Mouse (Mus musculus) intestine, embryonic 15.5 days (tissue): Measurements from ENCODE around the gene Tead3. TPM values are rescaled to one million over a fixed set of nuclear protein-coding genes. Genes with fewer than 3 reads are reported as not detected.
"Not testable (repeated sequence)": the region's sequence is repeated elsewhere in the genome, so short reads cannot be mapped to it uniquely, and the experiment has no call there.

Experiments
- ATAC-seq: fragments of 200-750 bp; cut with Nextera tagmentation; 2 replicates; pipeline ENCODE4 v1.8.0; 2017; ENCODE audit warnings: moderate TSS enrichment, moderate library complexity
- H3K27ac ChIP-seq: fragments of 300-500 bp; sonication (generic); 2 replicates; pipeline ENCODE4 v1.5.1; 2015; ENCODE audit warnings: mild to moderate bottlenecking, inconsistent platforms
- H3K27me3 ChIP-seq: fragments of 300-500 bp; sonication (generic); replicated peaks from 2 replicates; pipeline ENCODE4 v1.6.1; 2015; ENCODE audit warnings: inconsistent platforms
- H3K36me3 ChIP-seq: fragments of 300-500 bp; sonication (generic); 2 replicates; pipeline ENCODE4 v1.6.1; 2015; ENCODE audit warnings: inconsistent platforms
- H3K4me1 ChIP-seq: fragments of 300-500 bp; sonication (generic); replicated peaks from 2 replicates; pipeline ENCODE4 v1.6.1; 2015; ENCODE audit warnings: inconsistent platforms
- H3K4me2 ChIP-seq: fragments of 300-500 bp; sonication (generic); replicated peaks from 2 replicates; pipeline ENCODE4 v1.6.1; 2015; ENCODE audit warnings: mild to moderate bottlenecking, inconsistent platforms
- H3K4me3 ChIP-seq: fragments of 300-500 bp; sonication (generic); replicated peaks from 2 replicates; pipeline ENCODE4 v1.5.1; 2015; ENCODE audit warnings: inconsistent platforms
- H3K9ac ChIP-seq: fragments of 300-500 bp; sonication (generic); 2 replicates; pipeline ENCODE4 v1.6.1; 2015; ENCODE audit warnings: inconsistent platforms
- H3K9me3 ChIP-seq: fragments of 300-500 bp; sonication (generic); 2 replicates; pipeline ENCODE4 v1.6.1; 2016; ENCODE audit warnings: inconsistent platforms
- WGBS: fragments of 180-500 bp; shearing (Covaris S2); methylation state at CpG from one replicate; pipeline ENCODE4 v1.1.7; 2015; 5-methylcytosine and 5-hydroxymethylcytosine counted together
- polyA plus RNA-seq: library from polyadenylated mRNA; unstranded; fragments of >200 nt; fragmentation: Nextera tagmentation; extraction: Ambion mirVana; gene quantifications from 2 replicates; pipeline ENCODE4 v1.2.1, GENCODE M21; 2015

The Tead3 gene
- polyA plus RNA-seq, 1 experiment from 2014 or later, result 10.0 TPM

GRCm38 (mm10) chr17:28326951-28327350 is 23.7 kb downstream of the Tead3 start:
- H3K27me3 ChIP-seq, result no peaks in the 10 kb centered on the region
- H3K9ac ChIP-seq, result 0 out of 2 replicates have a peak overlapping the region, but pooled peaks have one; percentile 55
- H3K9me3 ChIP-seq, result no peaks in the 10 kb centered on the region
- peaks cover 17% of the 10 kb centered on the region for H3K36me3 ChIP-seq
- H3K4me3 ChIP-seq, result no peak overlapping the region
- peak overlapping the region; percentile 96 for H3K27ac ChIP-seq
- ATAC-seq, result no peak
- 71% methylated on average over 3 of the region's 3 CpGs for WGBS
- peaks cover 24% of the 10 kb centered on the region for H3K4me1 ChIP-seq
- peak overlapping the region; percentile 80; the same call in 1 of the 2 replicates for H3K4me2 ChIP-seq

DNA sequence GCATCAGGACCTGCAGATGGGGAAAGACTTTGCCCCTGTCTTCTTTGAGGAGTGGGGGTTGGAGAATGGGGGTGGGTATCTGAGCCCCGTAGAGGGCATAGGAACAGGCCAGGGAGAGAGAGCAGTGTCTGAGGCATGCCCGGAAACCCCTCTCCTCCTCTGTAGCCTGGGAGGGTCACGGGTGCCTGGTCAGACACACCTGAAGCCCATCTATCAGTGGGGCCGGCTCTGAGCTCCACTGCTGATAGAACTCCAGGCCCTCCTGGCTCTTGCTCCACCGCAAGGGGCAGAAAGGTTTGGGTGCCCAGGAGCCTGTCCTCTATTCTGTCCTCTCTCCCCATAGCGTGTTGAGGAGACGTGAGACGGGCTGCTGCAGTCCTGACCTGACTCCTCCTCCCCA is 24.9 kb downstream of the Tead3 start:
- ATAC-seq, result no peak
- Histone ChIP-seq H3K9me3 (no peaks in the 10 kb centered on the region), H3K27me3 (no peaks in the 10 kb centered on the region), H3K4me1 (peaks cover 24% of the 10 kb centered on the region), H3K4me3 (no peak overlapping the region), H3K36me3 (peaks cover 17% of the 10 kb centered on the region), H3K4me2 (no peak overlapping the region), H3K27ac (no peak overlapping the region), H3K9ac (no peak overlapping the region)
- 91% methylated on average over 8 of the region's 8 CpGs for WGBS

DNA sequence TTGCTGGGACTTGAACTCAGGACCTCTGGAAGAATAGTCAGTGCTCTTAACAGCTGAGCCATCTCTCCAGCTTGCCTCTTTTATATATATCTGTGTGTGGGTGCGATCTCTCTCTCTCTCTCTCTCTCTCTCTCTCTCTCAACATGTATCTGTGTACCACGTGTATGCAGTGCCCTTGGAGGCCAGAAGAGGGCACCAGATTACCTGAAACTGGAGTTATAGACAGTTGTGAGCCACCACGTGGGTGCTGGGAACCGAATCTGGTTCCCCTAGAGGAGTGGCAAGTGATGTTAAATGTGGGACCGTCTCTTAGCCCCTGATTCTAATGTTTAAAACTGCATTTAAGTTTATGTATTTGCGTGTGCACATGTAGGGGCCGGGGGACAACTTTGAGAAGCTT is 26.2 kb downstream of the Tead3 start:
- WGBS, result 96% methylated on average over 7 of the region's 7 CpGs
- H3K4me2 ChIP-seq, H3K4me3 ChIP-seq, H3K9ac ChIP-seq, ATAC-seq, H3K27ac ChIP-seq, H3K9me3 ChIP-seq, H3K27me3 ChIP-seq: not testable (repeated sequence)
- Histone ChIP-seq H3K36me3 (peaks cover 24% of the 10 kb centered on the region), H3K4me1 (peaks cover 21% of the 10 kb centered on the region)

- Histone ChIP-seq H3K4me1 (peaks cover 21% of the 10 kb centered on the region), H3K36me3 (peaks cover 24% of the 10 kb centered on the region), H3K9me3 (no peaks in the 10 kb centered on the region), H3K27ac (no peak overlapping the region), H3K4me3 (no peak overlapping the region), H3K4me2 (no peak overlapping the region), H3K27me3 (no peaks in the 10 kb centered on the region), H3K9ac (no peak overlapping the region)
- WGBS, result 85% methylated on average over 8 of the region's 8 CpGs
- ATAC-seq, result no peak
Observed at GRCm38 (mm10) chr17:28323786-28324185, 26.8 kb downstream of the Tead3 start.

GRCm38 (mm10) chr17:28321700-28322099 is 28.9 kb downstream of the Tead3 start:
- ATAC-seq, result no peak
- Histone ChIP-seq H3K9me3 (no peaks in the 10 kb centered on the region), H3K4me2 (no peak overlapping the region), H3K27ac (no peak overlapping the region), H3K9ac (no peak overlapping the region), H3K27me3 (no peaks in the 10 kb centered on the region), H3K4me1 (0 out of 2 replicates have a peak, but pooled peaks cover 7% of the 10 kb centered on the region), H3K36me3 (peaks cover 37% of the 10 kb centered on the region), H3K4me3 (no peak overlapping the region)
- WGBS, result 91% methylated on average over 4 of the region's 4 CpGs

GRCm38 (mm10) chr17:28317725-28318124 is 32.9 kb downstream of the Tead3 start:
- no peak for ATAC-seq
- Histone ChIP-seq H3K4me3 (no peak overlapping the region), H3K27ac (no peak overlapping the region), H3K4me1 (peaks cover 9% of the 10 kb centered on the region), H3K9me3 (no peaks in the 10 kb centered on the region), H3K9ac (no peak overlapping the region), H3K4me2 (no peak overlapping the region), H3K36me3 (peaks cover 23% of the 10 kb centered on the region), H3K27me3 (no peaks in the 10 kb centered on the region)
- 84% methylated on average over 9 of the region's 9 CpGs for WGBS

GRCm38 (mm10) chr17:28317091-28317490 is 33.5 kb downstream of the Tead3 start:
- H3K36me3 ChIP-seq, result peaks cover 19% of the 10 kb centered on the region
- no peak overlapping the region for H3K27ac ChIP-seq
- H3K4me1 ChIP-seq, result peaks cover 9% of the 10 kb centered on the region
- no peak overlapping the region for H3K4me3 ChIP-seq
- WGBS, result 58% methylated on average over 8 of the region's 8 CpGs
- H3K27me3 ChIP-seq, result no peaks in the 10 kb centered on the region
- no peaks in the 10 kb centered on the region for H3K9me3 ChIP-seq
- H3K9ac ChIP-seq, result no peak overlapping the region
- no peak overlapping the region for H3K4me2 ChIP-seq
- ATAC-seq, result no peak

DNA sequence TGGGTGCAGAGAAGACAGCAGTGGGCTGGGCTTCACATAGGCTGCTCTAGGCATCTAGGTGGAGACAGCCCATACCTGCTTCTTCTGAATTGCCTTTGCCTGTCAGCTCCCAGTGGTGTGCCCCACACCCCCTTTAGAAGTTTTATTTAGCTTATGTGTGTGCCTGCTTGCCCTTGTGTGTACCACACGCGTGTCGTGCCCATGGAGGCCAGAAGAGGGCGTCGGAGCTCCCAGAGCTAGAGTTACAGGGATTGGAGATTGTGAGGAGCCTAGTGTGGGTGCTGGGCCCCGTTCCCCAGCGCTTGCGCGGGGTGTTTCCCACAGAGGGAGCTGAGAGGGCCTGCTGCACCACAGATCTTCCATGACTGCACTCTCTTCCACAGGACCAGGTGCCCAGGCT is 34.1 kb downstream of the Tead3 start:
- Histone ChIP-seq H3K4me1 (peaks cover 9% of the 10 kb centered on the region), H3K36me3 (peaks cover 19% of the 10 kb centered on the region), H3K4me2 (no peak overlapping the region), H3K27me3 (no peaks in the 10 kb centered on the region), H3K9me3 (no peaks in the 10 kb centered on the region), H3K4me3 (no peak overlapping the region), H3K27ac (no peak overlapping the region), H3K9ac (no peak overlapping the region)
- WGBS, result 93% methylated on average over 9 of the region's 9 CpGs
- ATAC-seq, result no peak

DNA sequence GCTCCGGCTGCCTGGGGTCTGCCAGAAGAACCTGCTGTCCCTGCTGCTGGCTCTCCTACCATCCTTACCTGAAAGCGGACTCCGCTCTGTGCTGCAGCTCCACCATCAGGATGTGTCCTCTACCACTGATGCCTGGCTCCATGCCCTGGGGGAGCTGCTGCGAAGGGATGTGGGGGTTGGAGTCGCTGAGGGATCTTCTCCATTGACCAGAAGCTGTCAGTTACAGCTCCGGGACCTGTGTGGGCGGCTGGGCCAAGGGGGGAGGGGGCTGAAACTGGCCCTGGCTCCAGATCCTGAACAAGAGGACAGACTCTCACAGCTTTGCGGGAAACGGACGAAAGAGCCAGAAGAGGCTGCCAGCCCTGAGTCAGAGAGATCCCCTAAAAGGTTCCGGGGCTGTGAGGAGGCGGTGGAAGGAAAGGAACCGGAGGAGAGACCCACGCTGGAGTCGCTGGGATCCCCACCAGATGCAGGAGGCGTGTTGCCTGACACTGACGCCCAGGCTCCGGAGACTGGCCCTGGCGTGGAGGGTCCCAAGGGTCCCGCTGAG is 34.9 kb downstream of the Tead3 start:
- no peaks in the 10 kb centered on the region for H3K9me3 ChIP-seq
- 84% methylated on average over 20 of the region's 20 CpGs for WGBS
- H3K27me3 ChIP-seq, result no peaks in the 10 kb centered on the region
- H3K4me3 ChIP-seq, result no peak overlapping the region
- peaks cover 19% of the 10 kb centered on the region for H3K36me3 ChIP-seq
- H3K4me1 ChIP-seq, result peaks cover 9% of the 10 kb centered on the region
- ATAC-seq, result no peak
- H3K9ac ChIP-seq, result no peak overlapping the region
- no peak overlapping the region for H3K4me2 ChIP-seq
- no peak overlapping the region for H3K27ac ChIP-seq

GRCm38 (mm10) chr17:28313880-28314225 is 36.8 kb downstream of the Tead3 start:
- H3K4me2 ChIP-seq, result peak overlapping the region; percentile 78
- no peaks in the 10 kb centered on the region for H3K27me3 ChIP-seq
- H3K27ac ChIP-seq, result peak overlapping the region; percentile 96
- H3K36me3 ChIP-seq, result peaks cover 13% of the 10 kb centered on the region
- H3K9me3 ChIP-seq, result no peaks in the 10 kb centered on the region
- peak overlapping the region; percentile 91 for H3K4me3 ChIP-seq
- 1% methylated on average over 11 of the region's 11 CpGs for WGBS
- peaks cover 9% of the 10 kb centered on the region for H3K4me1 ChIP-seq
- peak overlapping the region; percentile 92 for H3K9ac ChIP-seq
- ATAC-seq, result peak; percentile 15; the same call in 1 of the 2 replicates

DNA sequence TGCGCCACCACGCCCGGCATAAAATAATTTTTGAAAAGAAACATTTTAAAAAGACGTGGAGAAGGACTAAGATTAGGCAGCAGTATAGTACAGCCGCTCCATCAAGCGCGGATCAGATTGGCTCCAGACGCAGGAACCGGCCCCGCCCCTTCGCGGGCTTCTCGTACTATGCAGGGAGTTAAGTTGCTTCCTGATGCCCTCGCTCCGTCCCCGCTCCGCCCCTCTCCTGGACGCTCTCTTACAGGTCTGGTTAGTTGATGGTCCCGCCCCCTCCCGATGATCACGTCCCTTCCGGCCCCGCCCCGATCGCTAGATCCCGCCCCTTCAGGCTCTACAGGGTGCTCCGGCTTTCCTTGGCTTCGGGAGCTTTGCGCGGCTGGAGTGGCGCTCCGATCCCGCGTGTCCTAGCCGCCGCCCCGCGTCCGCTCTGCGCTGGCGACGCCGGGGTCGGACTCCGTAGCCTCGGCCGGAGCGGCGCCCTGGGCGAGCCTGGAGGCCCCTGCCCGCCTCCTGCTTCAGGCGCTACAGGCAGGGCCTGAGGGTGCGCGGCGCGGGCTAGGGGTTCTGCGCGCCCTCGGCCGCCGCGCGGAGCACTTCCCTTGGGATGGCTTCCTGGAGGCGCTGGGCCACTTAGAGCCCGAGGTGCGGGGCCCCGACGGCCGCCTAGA is 37.3 kb downstream of the Tead3 start, which contains the start of gene Fance:
TSS of gene Fance (plus strand) at position 308 of the 668 bp plus-strand sequence.
- peak within 1 kb of the TSS; percentile 92 for H3K9ac ChIP-seq
- no peaks in the 10 kb centered on the region for H3K9me3 ChIP-seq
- H3K36me3 ChIP-seq, result peaks cover 11% of the 10 kb centered on the region
- H3K27me3 ChIP-seq, result no peaks in the 10 kb centered on the region
- peak within 1 kb of the TSS; percentile 78 for H3K4me2 ChIP-seq
- ATAC-seq, result peak; percentile 99
- H3K27ac ChIP-seq, result peak within 1 kb of the TSS; percentile 96
- peaks cover 13% of the 10 kb centered on the region for H3K4me1 ChIP-seq
- peak within 1 kb of the TSS; percentile 91 for H3K4me3 ChIP-seq
- WGBS, result under 1% methylated on average over 69 of the region's 69 CpGs

DNA sequence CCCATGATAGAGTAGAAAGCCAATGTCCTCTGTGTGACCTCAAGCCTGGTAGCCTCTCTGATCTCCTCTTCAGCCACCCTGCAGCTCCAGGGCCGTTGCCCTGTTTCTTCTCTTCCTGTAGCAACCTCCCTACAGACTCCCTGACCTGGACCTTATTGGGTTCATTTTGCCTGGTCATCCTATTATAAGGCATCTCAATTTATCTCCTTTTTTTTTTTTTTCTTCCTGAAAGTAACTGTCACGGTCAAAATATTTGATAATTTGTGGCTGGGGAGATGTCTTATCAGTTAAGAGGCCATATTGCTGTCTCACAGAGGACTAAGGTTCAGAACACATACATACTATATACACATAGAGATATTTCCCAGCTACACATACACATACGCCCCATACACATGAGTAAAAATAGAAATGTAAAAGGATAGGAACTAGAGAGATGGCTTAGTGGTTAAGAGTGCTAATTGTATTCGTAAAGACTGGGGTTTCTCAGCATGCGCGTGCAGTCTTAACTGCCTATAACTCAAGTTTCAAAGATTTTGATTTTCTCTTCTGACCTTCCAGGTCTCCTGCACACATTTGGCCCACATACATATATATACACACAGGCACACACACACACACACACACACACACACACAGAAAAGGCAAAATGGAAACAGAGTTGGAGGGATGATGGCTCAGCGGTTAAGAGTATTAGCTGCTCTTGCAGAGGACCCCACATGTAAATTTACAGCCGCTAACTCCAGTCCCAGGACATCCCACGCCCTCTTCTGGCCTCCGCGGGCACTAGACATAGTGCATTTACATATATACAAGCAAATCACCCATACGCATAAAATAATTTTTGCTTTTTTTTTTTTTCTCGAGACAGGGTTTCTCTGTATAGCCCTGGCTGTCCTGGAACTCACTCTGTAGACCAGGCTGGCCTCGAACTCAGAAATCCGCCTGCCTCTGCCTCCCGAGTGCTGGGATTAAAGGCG is 38.1 kb downstream of the Tead3 start:
- no peak overlapping the region for H3K9ac ChIP-seq
- peak; percentile 18 for ATAC-seq

More for the DNA sequence above, 38.1 kb downstream of the Tead3 start:
- H3K4me1 ChIP-seq, result peaks cover 13% of the 10 kb centered on the region
- H3K4me2 ChIP-seq, result peak overlapping the region; percentile 53
- WGBS, result 21% methylated on average over 17 of the region's 17 CpGs
- peaks cover 7% of the 10 kb centered on the region for H3K36me3 ChIP-seq
- no peaks in the 10 kb centered on the region for H3K9me3 ChIP-seq
- peak overlapping the region; percentile 91 for H3K4me3 ChIP-seq
- H3K27me3 ChIP-seq, result no peaks in the 10 kb centered on the region
- H3K27ac ChIP-seq, result peak overlapping the region; percentile 54
